Mouse (Mus musculus) heart, embryonic 16.5 days (tissue): ENCODE measurements at regions not wholly inside any gene's neighbourhood (a gene's known extent, or its start where the extent isn't known, plus 50 kb on each side); places are given as distances from the start of the nearest gene placed in this dataset.

ENCODE experiments used
- ATAC-seq: fragments of 200-750 bp; cut with Nextera tagmentation; replicated peaks from 2 replicates; pipeline ENCODE4 v1.8.0; 2017; ENCODE audit warnings: moderate number of reproducible peaks; ENCODE audit not compliant: insufficient read depth, low FRiP score; ENCODE audit errors: extremely low read depth
- H3K27ac ChIP-seq: fragments of 300-500 bp; sonication (generic); 2 replicates; pipeline ENCODE4 v1.5.1; 2014; ENCODE audit warnings: mild to moderate bottlenecking, low read length, control low read depth, moderate library complexity
- H3K27me3 ChIP-seq: fragments of 300-500 bp; sonication (generic); 2 replicates; pipeline ENCODE4 v1.6.1; 2014; ENCODE audit warnings: low read length, mixed read lengths; ENCODE audit not compliant: control insufficient read depth, insufficient read depth
- H3K36me3 ChIP-seq: fragments of 300-500 bp; sonication (generic); 2 replicates; pipeline ENCODE4 v1.6.1; 2014; ENCODE audit not compliant: control insufficient read depth, insufficient read depth
- H3K4me1 ChIP-seq: fragments of 300-500 bp; sonication (generic); 2 replicates; pipeline ENCODE4 v1.6.1; 2014; ENCODE audit warnings: low read length, mixed read lengths; ENCODE audit not compliant: control insufficient read depth, insufficient read depth
- H3K4me2 ChIP-seq: fragments of 300-500 bp; sonication (generic); 2 replicates; pipeline ENCODE4 v1.6.1; 2014; ENCODE audit warnings: low read depth, mild to moderate bottlenecking, control low read depth, low read length
- H3K4me3 ChIP-seq: fragments of 300-500 bp; sonication (generic); 2 replicates; pipeline ENCODE4 v1.5.1; 2014; ENCODE audit warnings: mild to moderate bottlenecking, control low read depth, low read length
- H3K9ac ChIP-seq: fragments of 300-500 bp; sonication (generic); 2 replicates; pipeline ENCODE4 v1.6.1; 2014; ENCODE audit warnings: low read length, control low read depth
- H3K9me3 ChIP-seq: fragments of 300-500 bp; sonication (generic); replicated peaks from 2 replicates; pipeline ENCODE4 v1.6.1; 2016; ENCODE audit warnings: low read length; ENCODE audit not compliant: control insufficient read depth
- WGBS: fragments of 180-500 bp; shearing (Covaris S2); extraction: QIAGEN DNeasy Blood & Tissue Kit; methylation state at CpG from one replicate; pipeline ENCODE4 v1.1.7; 2014; 5-methylcytosine and 5-hydroxymethylcytosine counted together

DNA sequence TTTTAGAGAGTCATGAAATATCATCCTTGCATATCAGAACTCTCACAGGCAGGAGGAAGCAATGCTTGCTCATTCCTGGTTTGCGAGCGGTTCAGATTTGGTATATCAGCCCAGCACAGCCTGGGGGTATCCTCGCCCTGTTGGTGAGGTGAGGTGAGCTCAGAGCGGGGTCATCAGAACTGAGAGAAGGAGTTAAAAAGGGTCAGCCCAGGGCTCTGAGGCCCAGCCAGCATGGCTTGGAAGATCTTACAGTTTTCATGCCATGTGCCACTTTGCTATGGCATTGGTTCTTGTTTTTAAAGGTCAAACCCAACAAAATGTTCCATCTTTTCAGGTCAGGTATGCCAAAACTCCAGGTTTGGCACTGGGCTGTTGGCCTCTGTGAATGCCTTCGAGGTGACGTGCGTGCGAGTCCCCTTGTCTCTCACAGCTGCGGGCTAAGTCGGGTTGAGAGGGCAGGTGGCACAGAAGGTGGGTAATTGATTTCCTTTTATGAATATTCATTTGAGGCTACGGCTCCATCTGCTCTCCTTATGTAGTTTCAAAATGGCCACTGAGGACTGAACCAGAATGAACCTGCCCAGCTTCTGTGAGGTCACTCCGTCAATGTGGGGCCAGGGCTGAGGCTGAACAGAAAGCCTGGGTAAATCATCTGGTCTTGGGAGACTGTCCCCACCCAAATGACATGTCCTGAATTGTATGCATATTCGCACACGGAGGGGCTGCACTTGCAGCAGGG, 86.3 kb downstream of the Hhipl2 start:
- no peak overlapping the region for H3K9ac ChIP-seq
- H3K27ac ChIP-seq, result no peak overlapping the region
- H3K4me1 ChIP-seq, result no peaks in the 10 kb centered on the region
- ATAC-seq, result no peak
- WGBS, result 88% methylated on average over 14 of the region's 14 CpGs
- H3K27me3 ChIP-seq, result no peaks in the 10 kb centered on the region
- no peak overlapping the region for H3K4me2 ChIP-seq
- no peaks in the 10 kb centered on the region; the same call in 1 of the 2 replicates for H3K9me3 ChIP-seq
- H3K4me3 ChIP-seq, result no peak overlapping the region
- no peaks in the 10 kb centered on the region for H3K36me3 ChIP-seq

DNA sequence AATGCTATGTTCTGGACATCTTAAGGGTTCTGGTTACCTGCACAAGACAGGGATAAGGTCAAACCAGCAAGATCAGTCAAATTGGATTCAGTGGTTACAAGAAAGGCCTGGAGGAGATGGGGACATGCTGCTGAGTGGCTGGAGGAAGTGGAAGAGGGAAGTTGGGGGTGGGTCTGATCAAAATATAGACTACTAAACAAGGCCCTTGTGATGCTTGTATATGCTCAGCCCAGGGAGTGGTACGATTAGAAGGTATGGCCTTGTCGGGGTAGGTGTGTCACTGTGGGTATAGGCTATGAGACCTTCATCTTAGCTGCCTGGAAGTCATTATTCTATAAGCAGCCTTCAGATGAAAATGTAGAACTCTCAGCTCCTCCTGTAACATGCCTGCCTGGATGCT, 89.9 kb downstream of the Hhipl2 start:
- 78% methylated on average over 2 of the region's 2 CpGs for WGBS

DNA sequence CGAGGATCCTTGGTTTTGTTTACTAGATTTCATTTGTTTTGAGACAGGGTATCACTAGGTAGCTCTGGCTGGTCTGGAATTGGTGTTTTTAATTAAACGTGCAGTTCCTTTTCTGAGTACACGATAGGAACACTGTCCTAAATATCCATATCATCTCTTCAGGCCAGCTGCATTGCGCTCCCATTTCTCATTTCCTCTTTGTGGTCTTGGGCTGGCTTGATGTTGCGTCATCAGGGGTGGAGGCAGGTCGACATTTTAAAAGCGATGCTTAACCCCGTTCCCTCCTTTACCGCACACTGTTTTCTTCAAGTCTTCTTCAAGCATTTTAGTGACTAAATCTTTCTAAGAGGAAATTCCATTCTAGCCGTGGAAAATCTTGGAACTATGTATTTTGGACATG, 92.7 kb downstream of the Hhipl2 start:
- Histone ChIP-seq H3K27ac (no peak overlapping the region), H3K4me1 (no peaks in the 10 kb centered on the region), H3K9me3 (no peaks in the 10 kb centered on the region; the same call in 1 of the 2 replicates), H3K36me3 (no peaks in the 10 kb centered on the region), H3K9ac (no peak overlapping the region), H3K4me2 (no peak overlapping the region), H3K4me3 (no peak overlapping the region), H3K27me3 (no peaks in the 10 kb centered on the region)
- ATAC-seq, result no peak
- 74% methylated on average over 10 of the region's 10 CpGs for WGBS

More for the DNA sequence above, 89.9 kb downstream of the Hhipl2 start:
- no peaks in the 10 kb centered on the region for H3K36me3 ChIP-seq
- no peak overlapping the region for H3K4me2 ChIP-seq
- H3K27ac ChIP-seq, result no peak overlapping the region
- H3K4me3 ChIP-seq, result no peak overlapping the region
- no peaks in the 10 kb centered on the region for H3K27me3 ChIP-seq
- H3K4me1 ChIP-seq, result no peaks in the 10 kb centered on the region
- ATAC-seq, result no peak
- H3K9me3 ChIP-seq, result no peaks in the 10 kb centered on the region; the same call in 1 of the 2 replicates
- no peak overlapping the region for H3K9ac ChIP-seq

DNA sequence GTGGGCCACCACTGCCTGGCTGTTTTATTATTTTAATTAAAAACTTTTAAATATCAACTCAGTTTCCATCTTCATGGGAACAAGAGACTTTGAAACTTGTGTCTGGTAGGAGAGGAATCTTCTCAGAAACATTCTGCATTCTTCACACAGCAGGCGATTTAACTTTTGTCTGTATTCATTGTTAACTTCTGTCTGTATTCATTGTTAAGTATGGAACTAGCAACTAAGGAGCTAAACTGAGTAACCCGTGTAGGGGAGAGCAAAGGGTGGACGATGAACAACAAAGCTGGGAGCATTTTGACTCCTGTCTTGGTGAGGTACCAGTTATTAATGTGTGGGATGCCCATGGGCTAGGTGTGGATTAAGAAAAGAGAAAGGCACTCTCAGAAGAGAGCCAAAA, 95.9 kb downstream of the Hhipl2 start:
- Histone ChIP-seq H3K4me2 (no peak overlapping the region), H3K9me3 (no peaks in the 10 kb centered on the region), H3K36me3 (no peaks in the 10 kb centered on the region), H3K27me3 (no peaks in the 10 kb centered on the region), H3K4me3 (no peak overlapping the region), H3K27ac (no peak overlapping the region), H3K4me1 (no peaks in the 10 kb centered on the region), H3K9ac (no peak overlapping the region)
- WGBS, result 76% methylated on average over 3 of the region's 3 CpGs
- no peak for ATAC-seq

DNA sequence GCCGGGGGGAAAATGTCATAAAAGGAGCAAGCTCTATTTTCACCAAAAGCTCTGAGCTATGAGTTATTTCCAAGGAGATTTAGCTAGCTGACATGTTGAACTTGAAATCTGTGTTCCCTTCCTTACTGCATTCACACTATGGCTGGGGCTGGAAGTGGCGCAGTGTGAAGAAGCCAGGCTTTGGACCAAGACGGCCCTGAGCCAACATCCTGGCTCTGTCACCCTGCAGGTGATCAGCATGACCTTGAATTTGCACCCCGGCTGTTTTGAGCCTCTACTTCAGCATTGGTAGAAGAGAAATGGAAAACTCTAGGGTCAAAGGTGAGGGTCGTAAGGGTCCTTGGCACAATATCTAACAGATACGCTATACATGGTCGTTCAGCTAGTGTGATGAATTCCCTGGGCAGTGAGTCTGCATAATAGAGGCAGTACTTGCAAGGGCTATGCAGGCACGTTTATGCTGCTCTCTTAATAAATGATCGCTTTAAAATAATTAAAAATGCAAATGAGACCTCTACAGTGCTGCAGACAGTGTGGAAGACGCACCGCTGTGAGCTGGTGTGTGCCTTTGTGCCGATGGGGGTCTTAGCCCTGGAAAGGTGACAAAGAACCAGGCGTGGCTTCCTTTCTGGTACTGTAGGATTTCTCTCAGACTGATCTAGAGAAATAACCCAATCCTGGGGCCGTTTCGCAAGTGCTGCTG, 96.4 kb downstream of the Hhipl2 start:
- H3K27me3 ChIP-seq, result no peaks in the 10 kb centered on the region
- H3K4me1 ChIP-seq, result no peaks in the 10 kb centered on the region
- no peak overlapping the region for H3K9ac ChIP-seq
- no peak overlapping the region for H3K4me2 ChIP-seq
- no peak overlapping the region for H3K4me3 ChIP-seq
- H3K27ac ChIP-seq, result no peak overlapping the region
- H3K9me3 ChIP-seq, result no peaks in the 10 kb centered on the region
- ATAC-seq, result no peak
- no peaks in the 10 kb centered on the region for H3K36me3 ChIP-seq
- WGBS, result 77% methylated on average over 15 of the region's 15 CpGs

DNA sequence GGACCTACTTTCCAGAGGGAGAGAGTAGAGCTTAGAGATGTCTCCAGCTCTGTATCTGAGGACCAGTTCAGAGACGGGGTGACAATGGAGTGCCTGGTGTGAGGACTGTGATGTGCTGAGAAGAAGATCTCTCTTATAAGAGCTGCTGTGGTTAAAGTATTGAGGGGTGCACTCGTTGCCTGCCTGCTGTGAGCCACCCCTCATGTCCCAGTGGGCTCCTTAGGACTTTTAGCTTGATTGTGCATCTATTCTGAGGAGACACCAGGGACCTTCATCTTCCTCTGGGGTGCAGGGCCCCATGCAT, 96.9 kb downstream of the Hhipl2 start:
- Histone ChIP-seq H3K27me3 (no peaks in the 10 kb centered on the region), H3K9me3 (no peaks in the 10 kb centered on the region), H3K9ac (no peak overlapping the region), H3K27ac (no peak overlapping the region), H3K4me2 (no peak overlapping the region), H3K4me1 (no peaks in the 10 kb centered on the region), H3K4me3 (no peak overlapping the region), H3K36me3 (no peaks in the 10 kb centered on the region)
- 55% methylated on average over 2 of the region's 2 CpGs for WGBS
- no peak for ATAC-seq

DNA sequence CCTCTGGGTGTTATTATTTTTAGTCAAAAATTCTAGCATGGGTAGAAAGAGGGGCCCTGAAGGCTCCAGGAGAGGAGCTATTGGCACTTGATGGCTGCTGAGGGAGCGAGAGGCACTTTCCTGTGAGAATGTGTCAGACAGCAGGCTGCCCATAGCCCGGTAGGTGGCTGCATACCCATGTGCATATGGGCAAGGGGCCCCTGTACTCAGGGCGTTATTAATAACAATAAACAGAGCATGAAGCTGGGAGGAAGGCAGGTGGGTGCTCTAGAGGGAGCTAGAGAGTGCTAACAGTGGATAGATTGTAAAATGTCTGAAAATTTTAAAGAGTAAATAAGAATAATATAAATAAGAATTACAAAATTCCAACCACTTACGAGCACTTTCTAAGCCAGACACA, 98.2 kb downstream of the Hhipl2 start:
- no peak overlapping the region for H3K4me3 ChIP-seq
- no peaks in the 10 kb centered on the region for H3K4me1 ChIP-seq
- no peak overlapping the region for H3K4me2 ChIP-seq
- 48% methylated on average over 4 of the region's 4 CpGs for WGBS
- H3K9me3 ChIP-seq, result no peaks in the 10 kb centered on the region
- H3K36me3 ChIP-seq, result no peaks in the 10 kb centered on the region
- no peak overlapping the region for H3K9ac ChIP-seq
- H3K27me3 ChIP-seq, result no peaks in the 10 kb centered on the region
- ATAC-seq, result no peak
- no peak overlapping the region for H3K27ac ChIP-seq

DNA sequence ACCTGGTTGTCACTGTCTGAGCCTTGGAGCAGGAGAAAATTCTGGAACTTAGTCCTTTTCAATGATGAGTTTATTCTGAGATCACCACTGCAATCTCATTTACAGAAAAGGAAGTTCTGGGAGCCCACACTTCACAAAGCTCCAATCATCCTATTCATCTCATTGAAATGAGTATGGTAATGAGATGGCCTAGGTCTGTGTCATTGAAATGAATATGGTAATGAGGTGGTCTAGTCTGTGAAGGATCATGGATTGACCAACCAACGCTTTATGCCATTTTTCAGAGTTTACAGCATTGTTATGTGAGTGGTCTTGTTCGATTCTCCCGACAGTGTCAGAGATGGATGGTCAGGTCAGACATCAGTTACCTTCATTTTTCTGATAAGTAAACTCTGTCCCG, 99.2 kb downstream of the Hhipl2 start:
- no peak overlapping the region for H3K9ac ChIP-seq
- 86% methylated on average over 4 of the region's 4 CpGs for WGBS
- no peak overlapping the region for H3K27ac ChIP-seq
- no peak for ATAC-seq
- H3K36me3 ChIP-seq, result no peaks in the 10 kb centered on the region
- H3K4me3 ChIP-seq, result no peak overlapping the region
- H3K4me2 ChIP-seq, result no peak overlapping the region
- H3K4me1 ChIP-seq, result no peaks in the 10 kb centered on the region
- H3K27me3 ChIP-seq, result no peaks in the 10 kb centered on the region
- no peaks in the 10 kb centered on the region for H3K9me3 ChIP-seq

DNA sequence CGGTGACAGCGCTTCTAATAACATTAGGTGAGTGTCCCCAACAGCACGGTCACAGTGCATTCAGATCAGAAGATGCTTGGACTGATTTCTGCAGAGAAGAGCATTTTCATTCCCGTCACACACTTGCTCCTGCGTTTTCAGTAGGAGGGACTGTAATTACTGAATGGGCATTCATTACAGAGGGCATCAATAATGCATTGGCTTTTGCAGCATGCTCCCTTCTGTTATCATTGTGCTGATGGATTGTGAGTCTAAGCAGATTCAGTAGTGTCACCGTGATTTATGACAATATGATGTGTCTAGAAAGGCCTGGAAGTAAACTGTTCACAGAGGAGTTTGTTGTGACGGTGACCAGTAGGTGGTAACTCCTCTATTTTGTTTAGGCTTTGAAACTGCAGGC, 103.6 kb downstream of the Hhipl2 start:
- no peaks in the 10 kb centered on the region for H3K27me3 ChIP-seq
- H3K4me2 ChIP-seq, result no peak overlapping the region
- 71% methylated on average over 7 of the region's 7 CpGs for WGBS
- H3K27ac ChIP-seq, result no peak overlapping the region
- no peak overlapping the region for H3K4me3 ChIP-seq
- H3K36me3 ChIP-seq, result no peaks in the 10 kb centered on the region
- H3K4me1 ChIP-seq, result no peaks in the 10 kb centered on the region
- no peak for ATAC-seq
- H3K9ac ChIP-seq, result no peak overlapping the region
- peaks cover 4% of the 10 kb centered on the region for H3K9me3 ChIP-seq
